Mouse (Mus musculus): ENCODE measurements around the gene Cradd.
A peak's percentile ranks its signal among the peaks of the same experiment; 100 is the strongest.

Cradd gene

DNA sequence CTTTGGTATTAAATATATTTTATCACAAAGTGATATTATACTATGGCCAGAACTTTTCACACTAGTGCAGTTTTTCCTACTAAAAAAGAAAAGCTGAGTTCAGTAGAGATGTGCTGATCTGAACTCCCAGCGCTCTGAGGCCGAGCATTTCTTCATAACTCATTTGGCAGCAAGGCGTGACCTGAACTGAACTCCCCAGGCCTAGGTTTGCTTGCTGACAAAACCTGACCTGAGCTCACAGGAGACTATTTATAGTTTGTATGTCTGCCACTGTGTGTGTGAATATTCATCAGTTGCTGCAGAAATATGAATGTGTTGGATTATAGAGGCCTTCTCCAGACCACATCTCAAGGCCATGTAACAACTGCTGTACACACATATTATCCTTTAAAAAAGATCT is 63.5 kb downstream of the Cradd start:
- TF ChIP-seq CTCF (conservative IDR thresholded peaks at IDR 0.05; ENCODE audit: low read length) (no peak), NANOG (IDR thresholded peaks at IDR 0.05; ENCODE audit: borderline replicate concordance, low read length) (no peak), POU5F1 (IDR thresholded peaks at IDR 0.05; ENCODE audit: borderline replicate concordance, low read length) (no peak)
- Histone ChIP-seq H3K9me3 (ENCODE audit: low read length) (no peaks in the 10 kb centered on the region), H3K27me3 (ENCODE audit: insufficient read depth, low read length) (no peaks in the 10 kb centered on the region), H3K4me3 (replicated peaks; ENCODE audit: low read length) (no peak overlapping the region), H3K36me3 (ENCODE audit: insufficient read depth, low read length) (no peaks in the 10 kb centered on the region), H3K4me1 (replicated peaks; ENCODE audit: low read depth, low read length) (peaks cover 96% of the 10 kb centered on the region)

DNA sequence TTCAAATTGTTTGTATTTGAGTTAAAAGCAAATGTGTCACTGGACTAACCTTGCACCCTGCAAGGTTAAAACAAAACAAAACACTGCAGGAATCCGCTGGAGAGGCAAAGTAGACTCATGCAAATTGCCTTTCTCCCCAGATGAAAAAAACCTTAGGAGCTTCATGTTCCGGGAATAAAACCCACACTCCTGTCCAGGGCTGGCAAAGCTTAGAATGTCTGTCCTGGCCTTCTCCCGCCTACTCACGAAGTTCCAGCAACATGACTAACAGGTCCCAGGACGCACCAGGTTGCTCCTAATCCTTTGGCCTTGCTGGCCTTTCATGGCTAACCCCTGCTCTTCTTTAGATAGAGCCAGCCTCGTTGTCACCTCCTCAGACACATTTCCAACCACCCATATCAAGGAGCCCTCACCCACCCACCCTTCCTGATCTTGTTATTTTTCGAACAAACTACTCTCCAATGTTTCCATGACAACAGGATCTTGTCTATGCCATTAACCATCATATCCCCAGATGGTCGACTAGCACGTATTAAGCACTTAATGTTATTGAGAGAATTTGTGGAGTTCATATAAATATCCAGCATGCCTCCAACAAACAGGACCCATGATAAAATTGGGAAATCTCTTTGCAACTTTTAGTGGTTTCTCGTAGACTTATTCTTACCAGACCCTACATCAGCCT is 65.3 kb downstream of the Cradd start:
- TF ChIP-seq CTCF (conservative IDR thresholded peaks at IDR 0.05; ENCODE audit: low read length), result no peak
- no peak for TF ChIP-seq NANOG (IDR thresholded peaks at IDR 0.05; ENCODE audit: borderline replicate concordance, low read length)
- TF ChIP-seq POU5F1 (IDR thresholded peaks at IDR 0.05; ENCODE audit: borderline replicate concordance, low read length), result no peak
- 0 out of 2 replicates have a peak overlapping the region, but pooled peaks have one; percentile 29 for H3K4me3 ChIP-seq (replicated peaks; ENCODE audit: low read length)
- peaks cover 98% of the 10 kb centered on the region for H3K4me1 ChIP-seq (replicated peaks; ENCODE audit: low read depth, low read length)
- no peaks in the 10 kb centered on the region for H3K9me3 ChIP-seq (ENCODE audit: low read length)
- peaks cover under 1% of the 10 kb centered on the region; the same call in 1 of the 2 replicates for H3K36me3 ChIP-seq (ENCODE audit: insufficient read depth, low read length)
- H3K27me3 ChIP-seq (ENCODE audit: insufficient read depth, low read length), result no peaks in the 10 kb centered on the region

DNA sequence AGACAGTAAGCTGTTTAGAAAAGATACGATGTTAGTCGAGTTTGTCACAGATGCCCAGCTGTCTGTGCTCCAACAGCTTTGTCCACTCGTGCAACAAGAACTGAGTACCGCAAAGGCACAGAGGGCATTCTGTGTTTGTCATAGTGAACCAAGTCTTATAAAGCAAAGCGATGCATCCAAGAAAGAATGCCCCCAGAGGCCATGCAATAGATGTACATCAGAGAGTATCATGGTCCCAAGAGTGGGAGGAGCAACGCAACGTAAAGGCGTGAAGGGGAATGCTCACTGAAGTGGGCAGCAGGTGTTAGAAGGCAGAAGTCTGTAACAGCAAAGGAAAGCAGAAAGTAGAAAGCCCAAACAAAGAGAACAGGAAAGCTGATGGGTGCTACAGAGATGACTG is 66.0 kb downstream of the Cradd start:
- peaks cover 97% of the 10 kb centered on the region for H3K4me1 ChIP-seq (replicated peaks; ENCODE audit: low read depth, low read length)
- no peak overlapping the region for H3K4me3 ChIP-seq (replicated peaks; ENCODE audit: low read length)
- no peaks in the 10 kb centered on the region for H3K27me3 ChIP-seq (ENCODE audit: insufficient read depth, low read length)
- H3K36me3 ChIP-seq (ENCODE audit: insufficient read depth, low read length), result peaks cover 4% of the 10 kb centered on the region; the same call in 1 of the 2 replicates
- TF ChIP-seq POU5F1 (IDR thresholded peaks at IDR 0.05; ENCODE audit: borderline replicate concordance, low read length) (no peak), CTCF (conservative IDR thresholded peaks at IDR 0.05; ENCODE audit: low read length) (peak; percentile 17; the same call in 1 of the 2 replicates)
- no peaks in the 10 kb centered on the region for H3K9me3 ChIP-seq (ENCODE audit: low read length)

DNA sequence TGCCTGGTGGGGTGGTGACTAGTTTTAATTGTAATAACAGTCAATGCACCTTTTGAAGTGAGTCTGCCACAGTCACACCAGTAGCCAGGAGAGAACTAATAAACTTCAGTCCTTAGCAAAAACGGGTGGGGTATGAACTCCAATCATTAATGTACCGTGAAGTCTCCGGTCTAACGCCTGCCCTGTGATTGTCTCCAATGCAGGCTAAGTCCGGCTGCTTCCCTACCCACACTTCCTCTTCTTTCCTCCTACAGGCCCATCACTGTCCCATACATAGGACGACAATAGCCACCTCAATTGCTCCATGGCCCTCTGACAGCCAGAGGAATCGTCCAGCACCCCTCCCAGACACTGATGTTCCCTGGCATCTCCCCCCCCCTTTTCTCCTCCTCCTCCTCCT is 67.8 kb downstream of the Cradd start:
- H3K4me1 ChIP-seq (replicated peaks; ENCODE audit: low read depth, low read length), result peaks cover 97% of the 10 kb centered on the region
- H3K27me3 ChIP-seq (ENCODE audit: insufficient read depth, low read length), result no peaks in the 10 kb centered on the region
- no peaks in the 10 kb centered on the region for H3K9me3 ChIP-seq (ENCODE audit: low read length)
- peaks cover 4% of the 10 kb centered on the region; the same call in 1 of the 2 replicates for H3K36me3 ChIP-seq (ENCODE audit: insufficient read depth, low read length)
- no peak overlapping the region for H3K4me3 ChIP-seq (replicated peaks; ENCODE audit: low read length)
- TF ChIP-seq NANOG (IDR thresholded peaks at IDR 0.05; ENCODE audit: borderline replicate concordance, low read length) (no peak), POU5F1 (IDR thresholded peaks at IDR 0.05; ENCODE audit: borderline replicate concordance, low read length) (no peak), CTCF (conservative IDR thresholded peaks at IDR 0.05; ENCODE audit: low read length) (no peak)

DNA sequence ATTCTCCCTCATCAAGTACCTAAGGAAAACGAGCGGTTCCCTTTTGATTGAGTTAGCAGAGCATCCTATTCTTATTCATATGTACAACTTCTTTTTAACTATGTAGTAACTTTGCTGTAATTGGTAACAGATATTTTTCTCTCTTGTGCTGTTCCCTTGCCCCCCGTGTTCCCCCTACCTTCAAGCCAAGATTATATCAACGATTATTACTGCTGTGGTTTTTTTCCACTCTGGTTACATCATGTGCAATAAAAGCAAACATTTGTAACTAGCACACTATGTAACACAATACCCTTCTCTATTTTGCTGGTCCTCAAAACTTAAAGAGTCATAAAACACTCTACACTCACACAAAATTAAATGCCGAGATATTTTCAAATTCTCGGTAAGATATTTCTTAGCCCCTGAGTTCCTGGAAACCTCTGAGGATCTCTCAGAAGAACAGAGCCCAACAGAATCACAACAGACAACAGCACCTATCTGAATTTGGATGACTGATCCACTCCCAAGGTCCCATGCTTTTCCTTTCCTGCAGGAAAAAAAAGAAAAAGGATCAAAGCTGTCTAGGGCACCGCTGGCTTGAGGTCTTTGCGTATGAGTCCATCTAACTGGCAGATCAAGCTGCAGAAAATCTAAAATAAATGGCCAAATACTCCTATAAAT is 68.8 kb downstream of the Cradd start:
- TF ChIP-seq CTCF (conservative IDR thresholded peaks at IDR 0.05; ENCODE audit: low read length) (no peak), POU5F1 (IDR thresholded peaks at IDR 0.05; ENCODE audit: borderline replicate concordance, low read length) (no peak), NANOG (IDR thresholded peaks at IDR 0.05; ENCODE audit: borderline replicate concordance, low read length) (no peak)
- Histone ChIP-seq H3K9me3 (ENCODE audit: low read length) (no peaks in the 10 kb centered on the region), H3K36me3 (ENCODE audit: insufficient read depth, low read length) (peaks cover 4% of the 10 kb centered on the region; the same call in 1 of the 2 replicates), H3K4me3 (replicated peaks; ENCODE audit: low read length) (peak overlapping the region; percentile 57; the same call in 1 of the 2 replicates), H3K4me1 (replicated peaks; ENCODE audit: low read depth, low read length) (peaks cover 99% of the 10 kb centered on the region), H3K27me3 (ENCODE audit: insufficient read depth, low read length) (no peaks in the 10 kb centered on the region)

DNA sequence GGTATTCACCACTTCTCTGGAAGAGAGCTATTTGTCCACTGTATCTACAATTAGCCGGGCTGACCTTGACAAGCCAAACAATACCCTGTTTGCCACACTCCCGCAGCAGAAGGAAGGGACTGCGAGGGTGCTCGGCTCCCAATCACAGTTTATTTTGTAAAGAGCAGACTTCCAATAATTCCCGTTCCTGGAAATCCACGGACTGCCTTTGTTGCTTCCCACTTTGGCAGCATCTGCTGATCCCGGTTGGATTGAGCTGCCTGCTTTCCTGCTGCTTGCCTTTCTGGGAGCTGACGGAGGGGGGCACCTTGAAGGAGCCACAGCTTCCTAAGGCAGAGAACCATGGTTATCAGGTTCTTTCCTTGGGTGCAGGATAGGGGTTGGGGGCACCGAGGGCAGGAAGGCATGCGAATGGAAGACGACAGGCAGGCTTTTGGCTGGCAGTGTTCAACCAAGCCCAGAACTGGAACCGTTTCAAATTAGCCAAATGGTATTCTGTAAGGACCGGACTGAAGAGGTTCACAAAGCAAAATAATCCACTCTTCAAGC is 69.4 kb downstream of the Cradd start:
- H3K36me3 ChIP-seq (ENCODE audit: insufficient read depth, low read length), result peaks cover 4% of the 10 kb centered on the region; the same call in 1 of the 2 replicates
- no peaks in the 10 kb centered on the region for H3K9me3 ChIP-seq (ENCODE audit: low read length)
- peaks cover 97% of the 10 kb centered on the region for H3K4me1 ChIP-seq (replicated peaks; ENCODE audit: low read depth, low read length)
- H3K27me3 ChIP-seq (ENCODE audit: insufficient read depth, low read length), result no peaks in the 10 kb centered on the region
- H3K4me3 ChIP-seq (replicated peaks; ENCODE audit: low read length), result peak overlapping the region; percentile 57
- TF ChIP-seq NANOG (IDR thresholded peaks at IDR 0.05; ENCODE audit: borderline replicate concordance, low read length) (no peak), CTCF (conservative IDR thresholded peaks at IDR 0.05; ENCODE audit: low read length) (no peak), POU5F1 (IDR thresholded peaks at IDR 0.05; ENCODE audit: borderline replicate concordance, low read length) (no peak)

DNA sequence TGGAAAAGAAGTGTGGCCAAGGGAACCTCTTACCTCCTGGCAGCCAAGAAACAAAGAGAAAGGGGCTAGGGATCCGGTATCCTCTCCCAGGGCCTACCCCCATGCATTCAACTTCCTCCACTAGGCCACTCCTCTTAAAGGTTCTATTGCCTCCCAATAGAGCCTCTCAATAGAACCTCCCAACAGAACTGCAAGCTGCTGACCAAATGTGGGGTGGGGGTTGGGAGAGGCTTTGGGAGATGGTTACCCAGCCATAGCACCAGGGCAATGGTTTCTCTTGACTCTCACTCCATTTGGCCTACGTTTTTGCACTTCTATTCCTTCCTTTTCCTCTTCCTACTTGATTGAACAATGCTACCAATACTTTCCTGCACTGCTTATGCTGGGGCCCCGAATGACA is 69.9 kb downstream of the Cradd start:
- H3K27me3 ChIP-seq (ENCODE audit: insufficient read depth, low read length), result no peaks in the 10 kb centered on the region

DNA sequence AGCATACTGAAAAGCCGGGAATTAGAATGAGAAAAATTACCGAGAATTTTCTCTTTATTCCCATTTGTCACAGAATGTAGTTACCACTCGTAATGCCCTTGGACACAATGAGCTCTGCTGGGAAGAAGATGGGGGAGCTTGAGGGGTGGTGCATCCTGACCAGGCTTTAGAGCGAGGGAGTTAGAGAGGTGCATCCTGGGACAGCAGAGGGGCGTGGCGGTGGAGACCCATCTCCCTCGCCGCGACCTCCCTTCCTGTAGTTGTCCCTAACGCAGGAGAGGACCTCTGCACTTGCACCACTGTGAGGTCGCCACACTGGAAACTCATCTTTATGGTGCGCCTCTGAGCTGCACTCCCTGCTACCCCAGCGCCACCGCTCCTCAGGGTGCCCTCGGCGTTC is 72.3 kb downstream of the Cradd start:
- TF ChIP-seq POU5F1 (IDR thresholded peaks at IDR 0.05; ENCODE audit: borderline replicate concordance, low read length), result no peak
- no peak for TF ChIP-seq CTCF (conservative IDR thresholded peaks at IDR 0.05; ENCODE audit: low read length)
- no peak for TF ChIP-seq NANOG (IDR thresholded peaks at IDR 0.05; ENCODE audit: borderline replicate concordance, low read length)
- H3K4me1 ChIP-seq (replicated peaks; ENCODE audit: low read depth, low read length), result peaks cover 87% of the 10 kb centered on the region
- H3K36me3 ChIP-seq (ENCODE audit: insufficient read depth, low read length), result peaks cover 4% of the 10 kb centered on the region; the same call in 1 of the 2 replicates
- no peaks in the 10 kb centered on the region for H3K9me3 ChIP-seq (ENCODE audit: low read length)
- no peaks in the 10 kb centered on the region for H3K27me3 ChIP-seq (ENCODE audit: insufficient read depth, low read length)
- peak overlapping the region; percentile 69 for H3K4me3 ChIP-seq (replicated peaks; ENCODE audit: low read length)

More for the DNA sequence above, 69.9 kb downstream of the Cradd start:
- H3K4me1 ChIP-seq (replicated peaks; ENCODE audit: low read depth, low read length), result peaks cover 96% of the 10 kb centered on the region
- peaks cover 4% of the 10 kb centered on the region; the same call in 1 of the 2 replicates for H3K36me3 ChIP-seq (ENCODE audit: insufficient read depth, low read length)
- TF ChIP-seq POU5F1 (IDR thresholded peaks at IDR 0.05; ENCODE audit: borderline replicate concordance, low read length) (no peak), NANOG (IDR thresholded peaks at IDR 0.05; ENCODE audit: borderline replicate concordance, low read length) (no peak), CTCF (conservative IDR thresholded peaks at IDR 0.05; ENCODE audit: low read length) (no peak)
- H3K4me3 ChIP-seq (replicated peaks; ENCODE audit: low read length), result peak overlapping the region; percentile 57
- H3K9me3 ChIP-seq (ENCODE audit: low read length), result no peaks in the 10 kb centered on the region

Data from E14TG2a.4 (cell line).